Mouse (Mus musculus): Measurements from ENCODE around the gene Pde4b.
"Not testable (repeated sequence)": the region's sequence is repeated elsewhere in the genome, so short reads cannot be mapped to it uniquely, and the experiment has no call there.

Gene Pde4b

DNA sequence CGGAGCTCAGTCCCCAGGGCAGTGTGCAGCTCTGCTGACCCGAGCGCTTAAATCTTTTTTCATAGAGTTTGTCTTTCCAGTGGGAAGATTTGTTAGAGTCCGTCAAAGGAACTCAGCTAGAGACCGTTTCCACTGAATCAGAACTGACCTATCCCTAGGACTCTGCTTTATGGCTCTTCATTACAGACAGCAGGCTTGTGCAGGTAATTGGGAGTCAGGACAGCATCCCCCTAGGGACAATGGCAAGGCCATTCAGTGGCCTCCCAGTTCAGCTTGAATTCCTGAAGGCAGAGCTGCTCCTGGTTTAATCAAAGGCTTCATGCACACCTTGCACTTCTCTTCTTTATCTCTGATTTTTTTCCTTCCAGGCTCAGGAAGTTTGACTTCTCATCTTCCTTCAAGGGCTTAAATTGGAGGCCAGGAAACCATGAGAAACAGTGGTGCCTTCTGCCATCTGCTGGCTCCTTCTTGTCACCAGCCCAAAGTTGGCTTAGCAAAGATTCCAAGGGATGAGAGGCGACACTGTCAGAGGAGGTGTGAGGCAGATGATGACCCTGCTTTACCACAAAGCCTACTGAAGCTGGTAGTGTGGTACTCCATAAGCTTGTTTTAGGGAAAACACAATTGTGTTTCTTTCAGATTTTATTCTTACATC is 393.6 kb downstream of the Pde4b start:
- no peak for DNase-seq (ENCODE audit: low spot score)

DNA sequence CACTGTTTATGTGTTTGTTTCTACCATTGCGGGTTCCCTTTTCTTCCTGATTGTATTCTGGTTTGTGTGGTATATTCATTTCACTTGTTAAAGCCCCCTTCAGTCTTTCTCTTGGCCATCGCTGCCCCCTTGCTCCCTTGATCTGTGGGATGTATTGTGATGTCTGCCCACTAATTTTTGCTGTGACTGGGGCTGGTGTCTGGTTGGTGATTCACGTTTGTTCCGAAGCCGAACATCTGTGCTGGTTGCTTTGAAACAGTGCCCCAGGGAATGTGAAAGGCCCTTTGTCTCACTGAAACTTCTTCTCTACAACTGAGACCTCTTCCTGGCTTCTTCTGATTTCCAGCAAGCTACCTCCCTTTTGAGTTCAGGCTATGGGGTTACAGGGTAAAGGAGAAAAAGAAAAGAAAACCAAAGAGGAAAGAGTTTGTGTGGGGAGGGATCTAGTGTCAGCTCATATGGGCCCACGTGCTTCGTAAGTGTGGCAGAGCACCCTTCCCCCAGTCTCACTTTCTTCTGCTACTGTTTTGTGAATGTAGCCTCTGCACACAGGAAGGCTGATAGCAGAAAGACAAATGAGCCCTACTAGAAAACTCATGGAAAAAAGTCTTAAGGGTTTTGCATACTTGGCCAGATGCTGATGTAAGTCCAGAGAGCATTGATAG is 396.1 kb downstream of the Pde4b start:
- no peak for DNase-seq (ENCODE audit: low spot score)

DNA sequence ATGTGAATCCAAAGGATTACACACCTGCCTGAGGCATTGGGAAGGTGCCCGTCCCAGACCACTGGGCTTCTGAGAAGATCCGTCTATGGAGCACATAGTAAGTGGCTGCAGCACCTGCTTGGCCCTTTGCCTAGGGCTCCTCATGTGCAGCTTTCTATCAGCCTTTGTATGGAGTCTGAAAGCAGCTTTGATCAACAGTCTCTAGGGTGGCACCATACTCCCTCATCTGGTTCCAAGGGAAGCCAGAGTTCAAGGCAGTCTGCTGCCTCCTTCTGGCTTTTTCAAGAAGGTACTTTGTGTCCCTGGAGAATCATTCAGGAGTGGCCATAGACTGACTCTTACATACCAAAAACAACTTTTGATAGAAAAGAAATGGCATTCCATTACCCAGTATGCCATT is 397.4 kb downstream of the Pde4b start:
- DNase-seq (ENCODE audit: low spot score), result no peak

DNA sequence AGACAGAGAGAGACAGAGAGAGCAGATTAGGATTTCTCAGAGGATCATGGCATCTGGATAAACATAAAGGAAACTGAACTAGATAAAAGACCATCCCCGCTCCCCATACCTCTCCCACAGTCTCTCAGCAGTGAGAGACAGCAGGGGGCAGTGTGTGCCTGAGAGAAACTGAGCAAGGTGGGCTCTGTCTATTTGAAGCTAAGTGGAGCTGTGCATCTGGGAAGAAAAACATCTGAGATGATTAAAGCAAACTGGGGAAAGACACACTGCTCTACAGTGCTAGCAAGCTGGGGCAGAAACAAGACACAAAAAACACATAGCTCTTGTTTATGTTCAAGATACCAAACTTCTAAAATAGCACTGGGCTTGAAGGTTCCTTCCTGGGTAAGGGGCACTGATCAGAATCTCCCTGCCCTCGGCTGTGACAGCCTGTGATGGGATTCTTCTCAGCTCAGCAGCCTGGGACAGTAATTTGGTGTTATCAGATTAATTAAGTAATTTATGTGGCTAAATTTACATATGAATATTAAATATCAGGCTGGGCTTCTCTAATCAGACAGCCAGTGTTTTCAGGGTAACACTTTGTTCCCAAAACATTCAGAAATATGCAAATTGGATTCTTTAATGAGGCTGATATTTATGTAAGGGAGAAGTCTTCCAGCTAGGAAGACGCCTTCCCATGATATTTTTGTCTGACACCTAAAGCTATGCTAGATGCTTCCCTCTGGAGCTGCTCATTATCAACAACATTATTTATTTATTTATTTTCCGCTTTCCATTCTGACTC is 399.0 kb downstream of the Pde4b start:
- no peak for DNase-seq (ENCODE audit: low spot score)

DNA sequence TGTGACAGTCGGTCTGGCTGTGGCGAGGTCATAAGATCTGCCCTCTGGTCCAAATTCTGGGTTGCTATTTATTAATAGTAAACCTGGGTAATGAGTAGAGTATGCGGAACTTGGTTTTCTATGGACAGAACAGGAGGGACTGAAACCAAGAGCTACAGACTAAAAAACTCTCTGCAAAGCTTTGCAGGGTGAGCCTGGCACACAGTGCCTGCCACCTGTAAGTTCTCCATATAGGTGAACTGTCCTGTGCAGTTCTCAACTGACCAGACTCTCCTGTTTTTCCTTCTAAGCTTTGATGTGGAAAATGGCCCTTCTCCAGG is 399.5 kb downstream of the Pde4b start:
- no peak for DNase-seq (ENCODE audit: low spot score)

DNA sequence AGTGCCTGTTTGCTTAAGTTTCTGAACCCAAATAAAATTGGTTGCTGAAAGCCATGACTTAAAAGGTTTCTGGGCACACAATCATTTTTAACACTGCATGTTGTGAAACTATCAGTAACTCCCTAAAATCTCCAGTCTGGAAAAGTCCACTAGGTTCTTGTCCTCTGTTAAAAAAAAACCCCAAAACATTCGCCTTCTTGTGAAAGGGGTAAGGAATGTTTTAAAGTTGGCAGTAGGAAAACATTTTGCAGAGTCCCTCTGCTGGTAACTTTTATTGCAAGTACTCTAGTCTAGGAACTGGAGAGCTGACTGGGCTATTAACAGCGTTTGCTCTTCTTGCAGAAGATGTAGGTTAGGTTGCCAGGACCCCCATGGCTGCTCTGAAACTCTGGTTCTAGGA is 400.7 kb downstream of the Pde4b start:
- DNase-seq (ENCODE audit: low spot score), result no peak

DNA sequence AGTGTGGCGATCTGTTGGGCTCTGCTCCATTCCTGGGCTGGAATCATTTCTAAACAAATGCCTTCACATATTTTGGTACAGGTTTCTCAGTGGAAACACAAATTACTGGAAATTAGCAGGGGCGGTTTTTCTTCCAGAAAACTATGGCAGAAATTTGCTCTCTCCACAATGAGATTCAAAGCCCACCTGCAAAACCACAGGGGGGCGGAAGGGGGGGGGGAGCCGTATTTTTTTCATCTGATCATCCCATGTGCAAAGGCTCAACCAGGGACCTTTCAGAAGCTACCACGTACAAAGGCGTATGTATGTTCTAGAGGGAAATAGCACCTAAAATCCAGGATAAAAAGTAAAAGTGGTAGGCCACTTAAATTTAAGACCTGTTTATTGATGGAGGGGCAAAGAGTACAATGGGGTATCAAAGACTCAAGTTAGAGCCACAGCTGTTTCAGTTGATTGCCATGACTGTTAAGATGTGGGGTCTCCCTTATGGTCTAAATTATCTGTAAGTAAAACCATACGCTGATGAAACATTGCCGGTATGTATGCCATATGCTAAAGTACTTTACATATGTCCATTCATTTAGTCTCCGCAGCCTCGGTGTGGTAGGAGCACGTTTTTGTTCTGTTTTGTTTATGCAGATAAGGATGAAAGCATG is 404.3 kb downstream of the Pde4b start:
- DNase-seq (ENCODE audit: low spot score), result no peak

DNA sequence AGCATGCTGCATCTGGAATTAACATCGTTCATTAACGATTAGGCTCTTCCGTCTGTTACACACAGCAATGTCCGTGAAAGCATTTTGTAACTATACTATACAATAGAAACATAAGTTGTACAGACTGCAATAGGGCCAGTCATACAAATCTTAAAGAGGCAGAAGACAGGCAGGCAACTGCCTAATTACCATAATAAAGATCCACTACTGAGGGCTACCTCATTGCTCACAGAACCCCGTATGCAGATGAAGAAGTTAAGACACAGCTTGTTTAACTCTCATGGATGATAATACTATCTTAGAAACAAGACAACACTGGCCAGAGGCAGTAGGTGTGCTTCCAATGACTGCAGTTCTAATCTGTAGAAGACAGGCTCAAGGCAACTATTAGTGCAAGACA is 405.6 kb downstream of the Pde4b start:
- DNase-seq (ENCODE audit: low spot score), result no peak

DNA sequence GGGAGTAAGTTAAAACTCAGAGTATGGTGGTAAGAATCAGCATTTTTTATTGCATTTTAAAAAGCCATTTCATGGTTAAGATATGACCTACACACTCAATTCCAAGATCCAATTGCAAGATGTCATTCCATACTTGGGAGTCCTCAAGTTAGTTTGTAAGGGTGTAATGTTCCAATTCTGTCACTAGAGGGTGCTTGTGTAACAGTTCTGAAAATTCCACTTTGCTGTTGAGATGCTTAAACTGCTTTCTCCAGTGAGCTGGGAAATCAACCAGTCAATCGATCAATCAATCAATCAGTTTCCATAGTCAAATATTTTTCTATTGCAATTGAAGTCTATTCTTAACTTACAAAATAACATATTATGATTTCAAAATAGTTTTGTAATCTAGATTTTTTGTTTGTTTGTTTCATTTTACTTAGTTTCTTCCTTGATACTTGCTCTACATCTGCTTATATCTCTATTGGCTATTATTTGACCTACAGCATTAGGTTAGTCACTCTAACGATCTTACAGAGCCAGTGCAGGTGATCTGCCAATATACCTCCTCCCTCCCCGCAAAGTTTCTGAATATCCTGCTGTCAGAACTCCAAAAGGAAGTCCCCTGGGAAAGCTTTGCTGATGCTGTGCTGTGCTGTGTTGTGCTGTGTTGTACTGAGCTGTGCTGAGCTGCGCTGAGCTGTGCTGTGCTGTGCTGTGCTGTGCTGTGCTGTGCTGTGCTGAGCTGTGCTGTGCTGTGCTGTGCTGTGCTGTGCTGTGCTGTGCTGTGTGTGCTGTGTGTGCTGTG is 406.2 kb downstream of the Pde4b start:
- no peak for DNase-seq (ENCODE audit: low spot score)

DNA sequence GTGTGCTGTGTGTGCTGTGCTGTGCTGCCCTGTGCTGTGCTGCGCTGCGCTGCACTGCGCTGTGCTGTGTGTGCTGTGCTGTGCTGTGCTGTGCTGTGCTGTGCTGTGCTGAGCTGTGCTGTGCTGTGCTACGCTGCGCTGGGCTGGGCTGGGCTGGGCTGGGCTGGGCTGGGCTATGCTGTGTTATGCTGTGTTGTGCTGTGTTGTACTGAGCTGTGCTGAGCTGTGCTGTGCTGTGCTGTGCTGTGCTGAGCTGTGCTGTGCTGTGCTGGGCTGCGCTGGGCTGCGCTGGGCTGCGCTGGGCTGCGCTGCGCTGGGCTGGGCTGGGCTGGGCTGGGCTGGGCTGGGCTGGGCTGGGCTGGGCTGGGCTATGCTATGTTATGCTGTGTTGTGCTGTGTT is 406.9 kb downstream of the Pde4b start:
- not testable (repeated sequence) for DNase-seq (ENCODE audit: low spot score)

DNA sequence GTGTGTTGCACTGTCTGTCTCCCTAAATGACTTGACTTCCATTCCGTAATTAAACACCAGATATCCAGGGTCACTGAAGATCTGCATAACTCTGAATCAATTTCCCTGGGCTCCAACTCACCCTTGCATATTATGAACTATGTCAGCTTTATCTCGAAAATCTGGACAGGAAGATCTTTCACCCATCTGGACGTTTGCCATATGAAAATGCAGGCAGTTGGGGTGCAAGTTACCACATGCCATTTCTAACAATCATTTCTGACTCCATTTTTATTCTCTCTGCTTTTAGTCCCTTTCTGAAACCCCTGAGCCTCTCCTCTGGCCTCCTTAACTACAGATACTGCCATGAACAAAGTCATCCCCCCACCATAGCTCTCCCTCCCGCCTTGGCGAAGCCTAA is 407.7 kb downstream of the Pde4b start:
- no peak for DNase-seq (ENCODE audit: low spot score)

DNA sequence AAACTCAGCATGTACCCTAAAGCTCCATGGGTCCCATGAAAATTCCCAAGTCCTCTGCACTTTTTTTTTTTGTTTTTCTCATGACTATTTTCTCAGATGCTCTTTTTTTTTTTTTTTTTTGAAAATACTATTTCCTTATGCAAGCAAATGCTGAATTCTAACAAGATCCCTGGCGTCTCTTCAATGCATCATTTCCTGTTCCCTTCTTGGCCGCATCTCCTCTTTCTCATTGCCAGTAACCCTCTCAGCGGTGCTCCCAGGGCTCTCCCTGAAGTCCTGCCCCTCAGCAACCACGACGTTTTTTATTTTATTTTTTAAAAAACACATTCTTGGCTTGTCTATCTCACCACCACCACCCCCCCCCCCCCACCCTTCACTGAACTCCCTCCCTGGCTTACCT is 408.1 kb downstream of the Pde4b start:
- no peak for DNase-seq (ENCODE audit: low spot score)

DNA sequence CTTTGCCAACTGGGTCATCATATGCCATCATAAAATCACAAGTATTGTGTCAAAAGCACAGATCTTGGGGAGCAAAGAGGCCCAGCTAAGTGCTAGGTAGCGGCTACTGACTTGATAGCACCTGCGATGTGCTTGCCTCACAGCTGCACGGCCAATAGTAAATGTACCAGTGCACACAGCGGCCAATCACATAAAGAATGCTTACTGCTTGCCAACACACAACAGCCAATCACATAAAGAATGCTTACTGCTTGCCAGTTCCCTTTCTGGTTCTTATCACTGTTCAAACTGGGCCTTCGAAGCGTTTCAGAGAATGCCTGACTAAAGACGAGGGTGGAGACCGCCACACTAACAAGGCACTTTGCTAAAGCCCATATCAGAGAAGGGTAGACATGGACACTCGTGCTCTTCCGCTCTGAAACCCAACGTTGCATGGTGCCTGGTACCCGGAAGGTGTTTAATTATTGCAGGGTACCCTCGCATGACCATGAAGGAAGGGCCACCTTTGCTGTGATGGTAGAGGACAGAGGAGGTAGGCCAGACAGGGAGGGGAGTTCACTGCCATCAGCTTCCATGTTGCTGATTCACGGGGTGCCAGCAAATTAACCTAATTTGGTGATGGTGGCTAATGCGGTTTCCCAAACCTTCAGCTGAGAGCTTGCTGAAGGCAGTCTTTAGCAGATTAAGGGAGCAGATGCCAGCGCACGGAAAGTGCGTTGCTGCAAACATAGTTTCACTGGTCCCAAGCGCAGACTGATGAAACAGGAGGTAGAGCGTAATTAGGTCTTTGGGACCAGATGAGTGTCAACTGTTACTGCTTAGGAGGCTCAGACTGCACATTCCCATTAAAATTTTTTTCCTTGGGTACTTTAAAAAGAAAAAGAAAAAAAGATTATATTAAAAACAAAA is 409.2 kb downstream of the Pde4b start:
- DNase-seq (ENCODE audit: low spot score), result no peak

DNA sequence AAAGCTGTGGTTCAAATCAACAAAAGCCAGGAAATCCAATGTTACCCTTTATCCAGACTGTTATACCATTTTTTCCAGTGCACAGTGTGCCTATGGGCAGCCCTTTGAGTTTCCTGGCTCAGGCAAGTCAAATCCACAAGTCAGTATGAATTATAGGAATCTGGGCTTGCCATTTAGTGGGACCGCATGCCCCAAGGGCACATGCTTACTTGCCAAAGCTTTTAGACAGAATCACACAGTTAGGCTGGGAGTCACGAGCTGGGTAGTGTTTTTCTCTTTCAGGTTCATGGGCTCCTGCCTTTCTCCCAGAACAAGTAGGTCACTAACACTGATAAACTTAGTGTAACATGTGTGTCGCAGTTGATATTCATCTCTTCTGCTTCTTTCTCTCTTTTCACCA is 409.9 kb downstream of the Pde4b start:
- no peak for DNase-seq (ENCODE audit: low spot score)

DNA sequence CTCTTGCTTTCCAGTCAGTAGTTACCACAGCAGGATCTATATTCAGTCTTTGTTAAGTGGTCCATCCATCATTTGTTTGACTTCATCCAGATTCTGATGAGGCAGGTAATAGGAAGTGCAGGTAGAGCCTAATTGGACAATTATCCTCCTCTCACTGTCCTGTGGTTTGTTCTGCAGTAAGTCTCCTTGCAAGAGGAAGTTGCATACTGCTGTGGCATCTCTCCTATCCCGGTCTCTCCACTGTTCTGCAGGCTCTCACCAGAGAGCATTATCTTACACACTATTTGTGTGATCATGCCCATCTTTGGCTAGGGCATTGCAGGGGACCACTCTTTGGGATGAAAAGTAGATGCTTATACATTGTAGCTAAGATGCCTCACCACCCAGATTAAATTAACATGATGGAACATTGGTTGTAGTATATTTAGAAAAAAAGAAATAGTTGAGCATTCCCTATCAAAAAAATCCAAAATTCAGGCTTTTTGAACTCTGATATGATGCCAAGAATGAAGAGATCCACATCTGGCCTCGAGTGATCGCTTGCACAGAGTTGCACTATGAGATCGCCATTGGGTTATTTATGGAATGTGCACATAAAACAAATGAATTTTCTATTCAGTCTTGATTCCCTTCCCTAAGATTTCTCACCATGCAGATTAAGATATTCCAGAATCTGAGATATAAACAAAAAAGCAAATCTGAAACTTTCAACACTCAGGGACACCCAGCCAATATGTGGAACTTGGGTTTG is 411.0 kb downstream of the Pde4b start:
- DNase-seq (ENCODE audit: low spot score), result no peak

DNA sequence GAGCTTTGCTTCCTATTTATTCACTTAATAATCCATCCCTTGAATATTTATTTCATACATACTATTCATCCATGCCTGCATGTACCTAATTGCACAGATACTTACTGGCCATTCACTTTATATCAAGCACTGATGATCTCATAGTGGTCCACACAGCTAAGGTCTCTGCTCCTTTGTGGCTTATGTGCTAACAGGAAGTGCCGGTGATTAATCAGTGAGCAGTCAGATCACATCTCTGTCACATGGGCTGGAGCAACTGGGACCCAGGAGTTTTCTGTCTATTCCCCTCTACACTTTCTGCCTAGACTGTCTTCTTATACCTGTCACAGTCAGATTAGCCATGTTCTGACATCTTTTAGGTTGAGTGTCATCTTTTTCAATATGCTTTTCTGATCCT is 411.6 kb downstream of the Pde4b start:
- no peak for DNase-seq (ENCODE audit: low spot score)

DNA sequence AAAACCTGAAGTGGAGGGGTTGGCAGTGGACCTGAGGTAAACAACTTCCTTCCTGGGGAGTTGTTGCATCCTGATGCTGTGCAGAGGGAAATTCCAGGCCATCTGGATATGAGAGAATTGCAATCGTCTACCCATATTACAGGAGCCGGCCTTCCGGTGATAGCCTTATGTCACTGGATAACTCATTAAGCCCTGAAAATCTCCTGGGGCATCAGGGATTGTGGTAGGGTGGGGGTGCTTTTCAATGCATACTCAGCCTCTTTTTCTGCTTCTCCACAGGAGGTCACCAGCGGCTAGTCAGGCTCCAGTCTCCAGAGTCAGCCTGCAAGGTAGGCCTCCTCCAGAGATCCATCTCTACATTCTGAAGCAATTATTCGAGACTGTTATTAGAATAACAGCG is 418.4 kb downstream of the Pde4b start:
- no peak for DNase-seq (ENCODE audit: low spot score)

DNA sequence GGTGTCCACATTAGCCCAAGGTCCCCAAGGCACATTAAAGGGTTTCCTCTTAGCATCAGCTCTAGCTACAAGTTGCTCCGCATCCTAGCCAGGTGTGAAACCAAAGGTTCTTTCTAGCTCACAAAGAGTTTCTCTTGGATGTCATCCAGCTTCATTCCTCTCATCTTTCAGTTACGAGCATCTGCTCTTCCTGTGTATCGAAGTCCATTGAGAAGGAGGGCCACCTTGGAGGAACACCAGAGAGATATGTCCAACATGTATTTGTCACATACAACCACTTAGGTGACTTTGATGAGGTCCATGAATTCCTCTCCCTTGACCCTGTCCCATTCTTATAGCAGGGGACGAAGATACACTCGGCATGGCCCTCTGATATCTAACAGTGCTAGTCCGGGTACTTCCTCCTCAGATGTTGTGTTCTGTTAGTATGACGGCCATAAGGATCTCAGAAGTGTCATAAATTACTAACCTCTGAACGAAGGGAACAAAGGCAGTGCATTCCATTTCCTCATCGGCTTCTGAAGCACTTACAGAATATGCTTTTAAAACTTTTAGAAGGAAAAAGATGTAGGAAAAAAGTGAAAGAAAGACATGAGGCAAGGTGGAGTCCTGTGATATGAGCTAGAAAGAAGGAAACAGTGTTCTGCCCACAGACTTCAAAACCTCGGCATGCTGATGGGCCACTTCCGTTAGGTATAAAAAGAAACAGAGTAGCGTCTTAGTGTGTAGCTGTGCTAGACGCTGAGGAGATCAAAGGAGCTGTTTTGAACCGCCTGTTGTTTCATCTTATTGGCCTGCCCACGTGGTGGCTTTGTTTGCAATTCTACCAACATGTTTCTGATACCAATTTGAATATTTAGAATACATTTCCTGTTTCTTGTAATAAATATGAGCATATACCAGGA is 419.3 kb downstream of the Pde4b start:
- DNase-seq (ENCODE audit: low spot score), result no peak

DNA sequence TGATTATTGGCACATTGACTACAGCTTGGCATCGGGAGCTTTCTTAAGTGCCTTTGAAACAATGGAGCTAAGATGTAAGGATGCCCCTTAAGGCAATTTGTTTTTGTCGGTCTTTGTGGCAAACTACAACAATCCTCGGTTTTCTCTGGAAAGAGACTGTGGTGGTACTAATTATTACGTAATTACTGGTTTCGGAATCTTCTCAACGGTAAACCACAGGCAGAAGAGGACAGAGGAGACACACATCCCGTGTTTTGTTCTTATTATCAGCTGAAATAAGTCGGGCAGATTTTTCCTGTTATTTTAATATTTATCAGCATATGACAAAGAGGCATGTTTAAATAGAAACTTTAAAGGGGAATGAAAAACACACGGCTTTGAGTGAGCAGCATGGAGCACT is 420.0 kb downstream of the Pde4b start:
- DNase-seq (ENCODE audit: low spot score), result no peak

Data from layer of hippocampus, adult 9-10 months (tissue).